Mouse (Mus musculus) heart, adult 2 months (tissue): ENCODE results near the gene Trem1.

Experiments
- CTCF ChIP-seq: fragments of 200-600 bp; IDR thresholded peaks from 2 replicates; pipeline ENCODE4 v1.8.1; 2022; ENCODE audit warnings: antibody characterized with exemption, mild to moderate bottlenecking, moderate library complexity
- POLR2A ChIP-seq: fragments of 200-500 bp; IDR thresholded peaks from 2 replicates; pipeline ENCODE4 v1.6.1; 2011; ENCODE audit warnings: mild to moderate bottlenecking, low read depth, low read length, control low read depth; ENCODE audit not compliant: insufficient read depth

GRCm38 (mm10) chr17:48272598-48272997 lies 40.0 kb downstream of the Trem1 start:
- TF ChIP-seq CTCF: no peak
- TF ChIP-seq POLR2A: no peak
